Mouse (Mus musculus) neutrophil, adult 83 days (primary cell): Measurements from ENCODE around the gene Pilrb1. TPM values are rescaled to one million over a fixed set of nuclear protein-coding genes. Genes with fewer than 3 reads are reported as not detected.

Experiments
- total RNA-seq, 2 experiments: library from RNA; stranded (reverse); gene quantifications; one replicate each; pipeline ENCODE4 v1.2.4; 2023

The Pilrb1 gene
- total RNA-seq = 100 to 1,000 TPM; 168 to 180 TPM

DNA sequence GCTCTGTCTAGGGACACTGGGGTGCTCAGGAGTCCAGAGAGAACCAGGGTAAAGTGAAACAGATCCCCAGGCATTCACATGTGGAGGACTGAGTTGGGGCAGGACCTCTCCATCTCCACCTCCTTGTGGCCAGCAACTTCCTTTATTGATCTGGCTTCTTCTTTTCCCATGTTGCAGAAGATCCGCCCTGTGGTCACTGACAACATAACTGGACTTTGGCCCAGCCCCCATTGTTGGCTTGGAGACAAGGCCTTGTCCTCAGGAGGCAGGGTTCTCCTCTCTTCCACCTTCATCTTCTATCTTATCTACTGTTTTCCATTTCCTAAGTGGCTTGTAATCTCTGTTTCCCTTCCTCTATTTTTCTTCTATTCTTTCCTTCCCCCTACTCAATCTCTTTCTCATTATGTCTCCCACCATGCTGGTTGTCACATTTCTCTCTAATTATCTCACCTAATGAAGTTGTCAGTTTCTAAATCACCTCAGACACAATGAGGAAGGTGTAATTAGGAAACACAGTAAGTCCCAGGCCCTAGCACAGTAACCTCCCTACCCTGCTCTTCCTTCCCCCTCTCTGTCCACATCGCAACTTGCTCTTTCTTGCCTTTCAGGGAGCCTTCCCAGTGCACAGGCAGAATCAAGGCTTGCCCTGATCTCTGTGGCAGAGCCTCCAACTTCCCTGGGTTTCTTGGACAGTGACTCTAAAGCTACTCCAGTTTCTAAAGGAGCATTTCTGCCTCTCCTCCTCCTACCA, at the start of gene Pilrb1:
Gene Pilrb1, minus strand, starts transcription at position 147 of the 751 bp plus-strand sequence.

GRCm38 (mm10) chr5:137871644-137872380, 13.9 kb upstream of the Pilrb1 start, which contains the start of gene Pilrb2:
Gene Pilrb2, minus strand, starts transcription at chr5:137871815.

GRCm38 (mm10) chr5:137835966-137836520, 21.9 kb downstream of the Pilrb1 start, which contains the start of gene Pilra:
Gene Pilra, minus strand, starts transcription at chr5:137836281.

Other genes starting within 250 kb of the Pilrb1 start
- 1 to 10 TPM in 1 of 2 experiments, under 1 TPM in 1; 0.84 to 4.0 TPM for gene Pcolce, start 244.3 kb downstream of the Pilrb1 start, total RNA-seq
- gene Fbxo24, start 229.1 kb downstream of the Pilrb1 start, total RNA-seq = under 1 TPM in 1 of 2 experiments, not detected in 1; 0.26 TPM
- 100 to 1,000 TPM; 217 to 232 TPM for gene Lrch4, start 229.0 kb downstream of the Pilrb1 start, total RNA-seq
- 10 to 100 TPM; 44.5 to 45.7 TPM for gene Gm20605, start 228.9 kb downstream of the Pilrb1 start, total RNA-seq
- gene Sap25, start 216.8 kb downstream of the Pilrb1 start, total RNA-seq = 10 to 100 TPM; 74.3 to 76.8 TPM
- gene Irs3, start 212.4 kb downstream of the Pilrb1 start, total RNA-seq = not detected
- gene Agfg2, start 173.4 kb downstream of the Pilrb1 start, total RNA-seq = 10 to 100 TPM; 27.2 to 29.2 TPM
- gene Nyap1, start 116.5 kb downstream of the Pilrb1 start, total RNA-seq = under 1 TPM; 0.83 to 0.93 TPM
- 100 to 1,000 TPM; 265 to 295 TPM for gene Tsc22d4, start 112.4 kb downstream of the Pilrb1 start, total RNA-seq
- 10 to 100 TPM; 26.5 to 32.9 TPM for gene Ppp1r35, start 79.3 kb downstream of the Pilrb1 start, total RNA-seq
- 10 to 100 TPM; 29.3 to 33.9 TPM for gene Mepce, start 70.5 kb downstream of the Pilrb1 start, total RNA-seq
- 1 to 10 TPM; 3.6 to 4.1 TPM for gene Zcwpw1, start 70.3 kb downstream of the Pilrb1 start, total RNA-seq
- gene Pilra, start 21.8 kb downstream of the Pilrb1 start, total RNA-seq = 100 to 1,000 TPM; 303 to 320 TPM
- 100 to 1,000 TPM; 215 to 219 TPM for gene Pilrb2, start 13.7 kb upstream of the Pilrb1 start, total RNA-seq
- not detected for gene Cyp3a13, start 63.5 kb upstream of the Pilrb1 start, total RNA-seq
- gene Gjc3, start 105.0 kb upstream of the Pilrb1 start, total RNA-seq = not detected
- gene Azgp1, start 123.4 kb upstream of the Pilrb1 start, total RNA-seq = 1 to 10 TPM in 1 of 2 experiments, under 1 TPM in 1; 0.61 to 1.1 TPM
- gene Smok3a, start 163.2 kb upstream of the Pilrb1 start, total RNA-seq = not detected
- gene Smok3b, start 163.3 kb upstream of the Pilrb1 start, total RNA-seq = not detected
- gene Smok3c, start 195.1 kb upstream of the Pilrb1 start, total RNA-seq = not detected
- gene Zkscan1, start 227.0 kb upstream of the Pilrb1 start, total RNA-seq = 1 to 10 TPM; 6.6 to 8.1 TPM